Mouse (Mus musculus) MEL (cell line): ENCODE data around the gene Tnp2. TPM values are rescaled to one million over a fixed set of nuclear protein-coding genes. Genes with fewer than 3 reads are reported as not detected.

ENCODE experiments used
- DNase-seq: peaks from one replicate; pipeline ENCODE4 v3.0.0; 2011; ENCODE audit warnings: low read depth, low spot score
- H3K27ac ChIP-seq: 2 replicates; pipeline ENCODE4 v1.5.1; 2012; ENCODE audit warnings: low read depth, mild to moderate bottlenecking, control low read depth, low read length, moderate library complexity; ENCODE audit not compliant: control insufficient read depth
- H3K27me3 ChIP-seq, 2 experiments: fragments of 150-350 bp in 1 of 2; sonication (generic) in 1 of 2; 2 replicates each; pipeline ENCODE4 v1.6.1; 2012; ENCODE audit warnings: low read length in 2 of 2, mild to moderate bottlenecking in 2 of 2, improper control_type of control experiment in 1 of 2, moderate library complexity in 1 of 2; ENCODE audit not compliant: insufficient read depth in 2 of 2, control insufficient read depth in 1 of 2
- H3K36me3 ChIP-seq, 2 experiments: 2 replicates each; pipeline ENCODE4 v1.6.1; 2012 to 2014; ENCODE audit warnings: low read length in 2 of 2, improper control_type of control experiment in 1 of 2, inconsistent platforms in 1 of 2, mild to moderate bottlenecking in 1 of 2; ENCODE audit not compliant: insufficient read depth in 2 of 2, control insufficient read depth in 1 of 2
- H3K4me1 ChIP-seq, 2 experiments: fragments of 150-350 bp in 1 of 2; sonication (generic) in 1 of 2; 2 replicates each; pipeline ENCODE4 v1.6.1; 2012; ENCODE audit warnings: low read length in 2 of 2, improper control_type of control experiment in 1 of 2, mild to moderate bottlenecking in 1 of 2; ENCODE audit not compliant: insufficient read depth in 2 of 2, control insufficient read depth in 1 of 2
- H3K4me3 ChIP-seq, 2 experiments: fragments of 150-350 bp in 1 of 2; sonication (generic) in 1 of 2; 2 replicates each; pipeline ENCODE4 v1.5.1; 2012; ENCODE audit warnings: low read depth in 2 of 2, low read length in 2 of 2, mild to moderate bottlenecking in 2 of 2, moderate library complexity in 2 of 2, control low read depth in 1 of 2, improper control_type of control experiment in 1 of 2; ENCODE audit not compliant: control insufficient read depth in 1 of 2, insufficient read depth in 1 of 2
- H3K79me2 ChIP-seq: 2 replicates; pipeline ENCODE4 v1.6.1; 2012; ENCODE audit warnings: mild to moderate bottlenecking, low read length, moderate library complexity; ENCODE audit not compliant: control insufficient read depth, poor library complexity, insufficient read depth
- H3K9ac ChIP-seq: 2 replicates; pipeline ENCODE4 v1.6.1; 2012; ENCODE audit warnings: low read depth, mild to moderate bottlenecking, control low read depth, low read length, moderate library complexity; ENCODE audit not compliant: control insufficient read depth, poor library complexity, severe bottlenecking
- H3K9me3 ChIP-seq: fragments of 150-350 bp; sonication (generic); replicated peaks from 2 replicates; pipeline ENCODE4 v1.6.1; 2012; ENCODE audit warnings: mild to moderate bottlenecking, low read length, improper control_type of control experiment, moderate library complexity; ENCODE audit not compliant: insufficient read depth
- BHLHE40 ChIP-seq: IDR thresholded peaks from 2 replicates; pipeline ENCODE4 v1.6.1; 2012; ENCODE audit warnings: low read depth, mild to moderate bottlenecking, inconsistent platforms, low read length, improper control_type of control experiment, borderline replicate concordance
- CHD2 ChIP-seq: IDR thresholded peaks from 2 replicates; pipeline ENCODE4 v1.6.1; 2011; ENCODE audit warnings: low read length, improper control_type of control experiment
- E2F4 ChIP-seq: IDR thresholded peaks from 2 replicates; pipeline ENCODE4 v1.6.1; 2011; ENCODE audit warnings: low read depth, low read length, improper control_type of control experiment, borderline replicate concordance
- ELF1 ChIP-seq: IDR thresholded peaks from 2 replicates; pipeline ENCODE4 v1.6.1; 2014; ENCODE audit warnings: low read depth, mild to moderate bottlenecking, inconsistent platforms, low read length, improper control_type of control experiment, moderate library complexity
- GATA1 ChIP-seq: IDR thresholded peaks from 2 replicates; pipeline ENCODE4 v1.6.1; 2011; ENCODE audit warnings: low read depth, low read length, improper control_type of control experiment
- JUND ChIP-seq: IDR thresholded peaks from 2 replicates; pipeline ENCODE4 v1.6.1; 2011; ENCODE audit warnings: low read depth, mild to moderate bottlenecking, improper control_type of control experiment, low read length
- KAT2A ChIP-seq: conservative IDR thresholded peaks from 2 replicates; pipeline ENCODE4 v1.6.1; 2012; ENCODE audit warnings: low read depth, low read length, improper control_type of control experiment, inconsistent platforms
- MAFK ChIP-seq: IDR thresholded peaks from 2 replicates; pipeline ENCODE4 v1.6.1; 2011; ENCODE audit warnings: low read depth, mild to moderate bottlenecking, low read length, improper control_type of control experiment, borderline replicate concordance
- MAX ChIP-seq: IDR thresholded peaks from 2 replicates; pipeline ENCODE4 v1.6.1; 2011; ENCODE audit warnings: low read length, improper control_type of control experiment
- MYC ChIP-seq: IDR thresholded peaks from 2 replicates; pipeline ENCODE4 v1.6.1; 2011; ENCODE audit warnings: low read depth, mild to moderate bottlenecking, low read length, improper control_type of control experiment, moderate library complexity
- NELFE ChIP-seq: IDR thresholded peaks from 2 replicates; pipeline ENCODE4 v1.6.1; 2011; ENCODE audit warnings: low read depth, low read length, improper control_type of control experiment
- POLR2AphosphoS5 ChIP-seq: IDR thresholded peaks from 2 replicates; pipeline ENCODE4 v1.6.1; 2012; ENCODE audit warnings: low read depth, borderline replicate concordance, mild to moderate bottlenecking, inconsistent platforms, low read length, moderate library complexity, mixed read lengths
- SIN3A ChIP-seq: IDR thresholded peaks from 2 replicates; pipeline ENCODE4 v1.6.1; 2012; ENCODE audit warnings: low read length, improper control_type of control experiment, inconsistent platforms
- TAL1 ChIP-seq: IDR thresholded peaks from 2 replicates; pipeline ENCODE4 v1.6.1; 2012; ENCODE audit warnings: mild to moderate bottlenecking, inconsistent platforms, low read length, moderate library complexity, mixed read lengths
- UBTF ChIP-seq: IDR thresholded peaks from 2 replicates; pipeline ENCODE4 v1.6.1; 2012; ENCODE audit warnings: low read depth, mild to moderate bottlenecking, inconsistent platforms, low read length, improper control_type of control experiment, moderate library complexity, borderline replicate concordance; ENCODE audit not compliant: insufficient read depth
- USF1 ChIP-seq: IDR thresholded peaks from 2 replicates; pipeline ENCODE4 v1.6.1; 2014; ENCODE audit warnings: low read depth, mild to moderate bottlenecking, inconsistent platforms, low read length, improper control_type of control experiment, moderate library complexity
- USF2 ChIP-seq, 2 experiments: IDR thresholded peaks; 2 replicates each; pipeline ENCODE4 v1.6.1; 2011 to 2012; ENCODE audit warnings: improper control_type of control experiment in 2 of 2, low read length in 2 of 2, borderline replicate concordance in 1 of 2, inconsistent platforms in 1 of 2, low read depth in 1 of 2, mild to moderate bottlenecking in 1 of 2; ENCODE audit not compliant: insufficient read depth in 1 of 2
- ZC3H11A ChIP-seq: IDR thresholded peaks from 2 replicates; pipeline ENCODE4 v1.6.1; 2012; ENCODE audit warnings: low read depth, mild to moderate bottlenecking, inconsistent platforms, low read length, improper control_type of control experiment
- ZKSCAN1 ChIP-seq: IDR thresholded peaks from 2 replicates; pipeline ENCODE4 v1.6.1; 2012; ENCODE audit warnings: low read depth, mild to moderate bottlenecking, inconsistent platforms, low read length, improper control_type of control experiment, moderate library complexity
- ZNF384 ChIP-seq: IDR thresholded peaks from 2 replicates; pipeline ENCODE4 v1.6.1; 2012; ENCODE audit warnings: low read depth, mild to moderate bottlenecking, inconsistent platforms, low read length, improper control_type of control experiment
- polyA plus RNA-seq, 2 experiments: library from polyadenylated mRNA; stranded (reverse) in 1 of 2; unstranded in 1 of 2; fragments of >175 nt in 1 of 2; fragments of >200 nt in 1 of 2; gene quantifications; 2 replicates each; pipeline versions ENCODE4 v1.2.1 to v1.2.4; 2012; ENCODE audit warnings: low replicate concordance in 2 of 2, low read depth in 1 of 2; ENCODE audit not compliant: insufficient read length in 2 of 2, insufficient read depth in 1 of 2, missing spikeins in 1 of 2
- total RNA-seq: library from RNA; depleted of rRNA; stranded (reverse); fragments of 300-350 nt; gene quantifications from 2 replicates; pipeline ENCODE4 v1.2.3, GENCODE M21; 2012; rRNA removed

Tnp2 gene
- total and polyA plus RNA-seq, 3 experiments, result not detected

- H3K36me3 ChIP-seq, result no peaks in the 10 kb centered on the region
- TF ChIP-seq TAL1, result no peak
- TF ChIP-seq GATA1, result no peak
- no peak for TF ChIP-seq MYC
- no peak for TF ChIP-seq UBTF
- no peak for TF ChIP-seq ZKSCAN1
- no peak for TF ChIP-seq NELFE
- no peak for TF ChIP-seq POLR2AphosphoS5
- TF ChIP-seq MAX, result no peak
- no peak for TF ChIP-seq CHD2
- TF ChIP-seq ZNF384, result no peak
- TF ChIP-seq BHLHE40, result no peak
- TF ChIP-seq SIN3A, result no peak
- TF ChIP-seq USF2 (IDR thresholded peaks at IDR 0.05; ENCODE audit: borderline replicate concordance in 1 of 2, insufficient read depth in 1 of 2, low read depth in 1 of 2, low read length in 2 of 2), result no peak
- no peak for TF ChIP-seq USF1
- no peak for TF ChIP-seq E2F4
- no peak for TF ChIP-seq ELF1
- no peak for TF ChIP-seq JUND
- TF ChIP-seq KAT2A, result no peak
- no peak for TF ChIP-seq MAFK
- no peak for TF ChIP-seq ZC3H11A
- peaks cover 0 to 4% of the 10 kb centered on the region in 2 experiments; a peak in 1 of 4 replicates for H3K4me1 ChIP-seq
- H3K27ac ChIP-seq, result no peak overlapping the region
- DNase-seq, result no peak
- H3K27me3 ChIP-seq, result no peaks in the 10 kb centered on the region
- H3K9ac ChIP-seq, result no peak overlapping the region
- H3K9me3 ChIP-seq, result no peaks in the 10 kb centered on the region
- no peak overlapping the region for H3K4me3 ChIP-seq
- H3K79me2 ChIP-seq, result no peaks in the 10 kb centered on the region
Observed at GRCm38 (mm10) chr16:10738866-10739265, 49.6 kb downstream of the Tnp2 start.

Other genes starting within 250 kb of the Tnp2 start
- 8.1 and 9.3 TPM in 2 replicates for gene Dexi, start 245.6 kb downstream of the Tnp2 start, total RNA-seq
- 10 to 100 TPM in 1 of 2 experiments, not detected in 1; 17.8 TPM for gene Dexi, start 245.6 kb downstream of the Tnp2 start, polyA plus RNA-seq
- gene Clec16a, start 243.3 kb downstream of the Tnp2 start, total RNA-seq, result 10.4 TPM in 2 replicates
- 10 to 100 TPM; 22.1 to 49.3 TPM for gene Clec16a, start 243.3 kb downstream of the Tnp2 start, polyA plus RNA-seq
- gene Socs1, start 3.1 kb downstream of the Tnp2 start, total RNA-seq, result 0.07 and 0.12 TPM in 2 replicates
- under 1 TPM in 1 of 2 experiments, not detected in 1; 0.36 TPM for gene Socs1, start 3.1 kb downstream of the Tnp2 start, polyA plus RNA-seq
- not detected in 2 replicates for gene Prm3, start 2.3 kb upstream of the Tnp2 start, total RNA-seq
- not detected for gene Prm3, start 2.3 kb upstream of the Tnp2 start, polyA plus RNA-seq
- not detected in 2 replicates for gene Prm2, start 7.5 kb upstream of the Tnp2 start, total RNA-seq
- gene Prm2, start 7.5 kb upstream of the Tnp2 start, polyA plus RNA-seq, result not detected
- not detected in 2 replicates for gene Prm1, start 17.2 kb upstream of the Tnp2 start, total RNA-seq
- gene Prm1, start 17.2 kb upstream of the Tnp2 start, polyA plus RNA-seq, result not detected
- gene Gm11172, start 24.3 kb upstream of the Tnp2 start, total RNA-seq, result not detected in 2 replicates
- gene Gm11172, start 24.3 kb upstream of the Tnp2 start, polyA plus RNA-seq, result not detected
- gene Rmi2, start 46.4 kb upstream of the Tnp2 start, total RNA-seq, result 2.6 and 2.8 TPM in 2 replicates
- 1 to 10 TPM in 1 of 2 experiments, not detected in 1; 8.0 TPM for gene Rmi2, start 46.4 kb upstream of the Tnp2 start, polyA plus RNA-seq